Comparison of ENCODE assay signal across 8 mouse cellular contexts in the genomic region with DNA sequence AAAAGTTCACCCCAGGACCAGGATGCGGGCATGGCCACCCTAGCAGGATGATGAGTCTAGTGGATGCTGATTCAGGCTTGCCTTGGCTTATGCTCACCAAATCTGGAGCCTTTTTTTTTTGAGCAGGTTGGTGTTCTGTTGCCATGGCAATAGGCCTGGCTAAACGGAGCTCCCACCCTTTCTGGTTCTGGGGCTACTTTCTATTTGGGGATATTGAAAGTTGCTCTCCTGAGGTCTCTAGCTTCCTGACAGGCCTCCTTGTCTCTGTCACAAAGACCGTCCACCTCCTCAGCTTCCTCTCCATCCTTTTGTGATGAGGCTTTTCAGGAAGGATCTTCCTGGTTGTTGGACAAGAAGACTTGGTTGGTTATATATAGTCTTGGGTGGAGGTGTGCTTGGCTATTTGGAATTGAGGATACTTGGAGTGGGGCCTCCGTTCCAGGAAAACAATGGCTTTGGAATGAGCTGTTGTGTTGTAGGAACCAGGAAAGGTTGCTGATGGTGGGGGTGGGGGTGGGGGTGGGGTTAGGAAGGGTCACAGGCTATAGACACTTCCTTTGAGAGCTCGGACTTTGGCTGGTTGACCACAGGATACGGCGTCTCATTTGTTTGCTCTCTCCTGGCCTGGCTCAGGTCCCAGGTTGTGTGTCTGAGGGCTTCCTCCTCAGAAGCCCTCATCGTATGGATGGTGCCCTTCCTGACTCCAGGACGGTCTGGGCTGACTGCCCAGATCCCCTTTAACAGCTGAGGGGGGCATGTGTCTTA. TPM values are rescaled to one million over a fixed set of nuclear protein-coding genes. Genes with fewer than 3 reads are reported as not detected.
DNase-seq lines count a peak whose midpoint lies in the region; ATAC-seq and TF ChIP-seq lines count a peak whose summit lies in the region.

No protein-coding gene starts in this region.

- H3K9me3 ChIP-seq in heart, embryonic 11.5 days (replicated peaks; ENCODE audit: control insufficient read depth, low read length): no peaks in the 10 kb centered on the region
- no peaks in the 10 kb centered on the region for H3K9me3 ChIP-seq in kidney, embryonic 16.5 days (ENCODE audit: low read length)
- no peaks in the 10 kb centered on the region for H3K9me3 ChIP-seq in liver, embryonic 14.5 days (ENCODE audit: control insufficient read depth, low read length)

- 53% methylated on average over 9 of the region's 9 CpGs for WGBS in heart, embryonic 11.5 days (ENCODE audit: insufficient replicate concordance)
- WGBS in kidney, embryonic 16.5 days: 48% methylated on average over 9 of the region's 9 CpGs
- 44% methylated on average over 9 of the region's 9 CpGs for WGBS in liver, embryonic 14.5 days (ENCODE audit: insufficient replicate concordance)

- DNase-seq in 416B (ENCODE audit: low read depth) (peak; percentile 85), R1 (ENCODE audit: low read depth, low spot score) (peak; percentile 47)
- no peak for DNase-seq in liver, embryonic 14.5 days (ENCODE audit: low read depth in 3 of 3, low spot score in 3 of 3)
- DNase-seq in right cerebral cortex, postnatal 10 days (ENCODE audit: low spot score in 2 of 2): peak; percentile 52 to 64
- DNase-seq in spleen, postnatal 36 days (ENCODE audit: low spot score in 2 of 2): no peak
- no peak for DNase-seq in embryo, embryonic 11 days

- H3K27me3 ChIP-seq in heart, embryonic 11.5 days (ENCODE audit: control insufficient read depth, insufficient read depth, low read length): no peaks in the 10 kb centered on the region
- no peaks in the 10 kb centered on the region for H3K27me3 ChIP-seq in kidney, embryonic 16.5 days (ENCODE audit: insufficient read depth, low read length)
- H3K27me3 ChIP-seq in liver, embryonic 14.5 days (ENCODE audit: control insufficient read depth, insufficient read depth, low read length): no peaks in the 10 kb centered on the region

- H3K27ac ChIP-seq in heart, embryonic 11.5 days (ENCODE audit: low read depth, low read length): 0 out of 2 replicates have a peak overlapping the region, but pooled peaks have one; percentile 47
- peak overlapping the region; percentile 91 for H3K27ac ChIP-seq in kidney, embryonic 16.5 days (ENCODE audit: low read length)
- H3K27ac ChIP-seq in liver, embryonic 14.5 days: peak overlapping the region; percentile 87

- ATAC-seq in heart, embryonic 11.5 days (replicated peaks; ENCODE audit: insufficient number of reproducible peaks, low FRiP score, low TSS enrichment): no peak
- ATAC-seq in kidney, embryonic 16.5 days (ENCODE audit: low FRiP score, low TSS enrichment): peak; percentile 33; the same call in 1 of the 2 replicates
- ATAC-seq in liver, embryonic 14.5 days (ENCODE audit: insufficient read depth): no peak

- H3K36me3 ChIP-seq in heart, embryonic 11.5 days (ENCODE audit: control insufficient read depth, insufficient read depth, low read length): no peaks in the 10 kb centered on the region
- no peaks in the 10 kb centered on the region for H3K36me3 ChIP-seq in kidney, embryonic 16.5 days (ENCODE audit: insufficient read depth, low read length)
- no peaks in the 10 kb centered on the region for H3K36me3 ChIP-seq in liver, embryonic 14.5 days (replicated peaks; ENCODE audit: control insufficient read depth, insufficient read depth, low read depth)

- H3K4me1 ChIP-seq in heart, embryonic 11.5 days (ENCODE audit: control insufficient read depth, insufficient read depth, low read length): peaks cover 37% of the 10 kb centered on the region
- peaks cover 43% of the 10 kb centered on the region for H3K4me1 ChIP-seq in kidney, embryonic 16.5 days (ENCODE audit: insufficient read depth, low read length)
- H3K4me1 ChIP-seq in liver, embryonic 14.5 days (replicated peaks; ENCODE audit: control insufficient read depth in 2 of 2, insufficient read depth in 2 of 2, low read length in 1 of 2): peaks cover 37 to 46% of the 10 kb centered on the region in 2 experiments

- 0 out of 2 replicates have a peak overlapping the region, but pooled peaks have one; percentile 10 for H3K4me3 ChIP-seq in heart, embryonic 11.5 days (ENCODE audit: low read depth, low read length)
- H3K4me3 ChIP-seq in kidney, embryonic 16.5 days (ENCODE audit: low read length): peak overlapping the region; percentile 80
- H3K4me3 ChIP-seq in liver, embryonic 14.5 days (ENCODE audit: insufficient read depth in 1 of 2, low read depth in 2 of 2, low read length in 2 of 2): peak overlapping the region; percentile 76 to 91

- TF ChIP-seq EP300 in liver, embryonic 14.5 days (IDR thresholded peaks at IDR 0.05; ENCODE audit: low read depth): no peak

- TF ChIP-seq CTCF in liver, embryonic 14.5 days (IDR thresholded peaks at IDR 0.05; ENCODE audit: low read depth): no peak

- peak overlapping the region; percentile 96 for H3K9ac ChIP-seq in heart, embryonic 11.5 days (ENCODE audit: low read depth, low read length)
- peak overlapping the region; percentile 39; the same call in 1 of the 2 replicates for H3K9ac ChIP-seq in kidney, embryonic 16.5 days (replicated peaks; ENCODE audit: low read length)
- H3K9ac ChIP-seq in liver, embryonic 14.5 days (replicated peaks): peak overlapping the region; percentile 88

- H3K4me2 ChIP-seq in heart, embryonic 11.5 days: peak overlapping the region; percentile 96
- peak overlapping the region; percentile 74 for H3K4me2 ChIP-seq in kidney, embryonic 16.5 days (replicated peaks; ENCODE audit: low read depth, low read length)
- H3K4me2 ChIP-seq in liver, embryonic 14.5 days (ENCODE audit: low read depth): peak overlapping the region; percentile 99

RNA-seq across cellular contexts. Expression of gene Myo18a, which starts 1.8 kb away (rescaled TPM):
- polyA plus RNA-seq in heart, embryonic 11.5 days (2014; fragmentation: Nextera tagmentation; extraction: Ambion mirVana): 94.0 and 96.7 TPM in 2 replicates
- 32.4 and 38.1 TPM in 2 replicates for polyA plus RNA-seq in kidney, embryonic 16.5 days (2015; fragmentation: Nextera tagmentation; extraction: Ambion mirVana)
- polyA plus RNA-seq in liver, embryonic 14.5 days (2012; rRNA removed): 10.6 and 15.4 TPM in 2 replicates
- 13.5 and 14.3 TPM in 2 replicates for polyA plus RNA-seq in liver, embryonic 14.5 days (2014; fragmentation: Nextera tagmentation; extraction: Ambion mirVana)

RNA-seq across cellular contexts. Expression of gene Gm10277, which starts 22.7 kb away (rescaled TPM):
- polyA plus RNA-seq in heart, embryonic 11.5 days (2014; fragmentation: Nextera tagmentation; extraction: Ambion mirVana): 0.55 and 0.87 TPM in 2 replicates
- polyA plus RNA-seq in kidney, embryonic 16.5 days (2015; fragmentation: Nextera tagmentation; extraction: Ambion mirVana): 1.5 and 1.6 TPM in 2 replicates
- not detected in 2 replicates for polyA plus RNA-seq in liver, embryonic 14.5 days (2012; rRNA removed)
- polyA plus RNA-seq in liver, embryonic 14.5 days (2014; fragmentation: Nextera tagmentation; extraction: Ambion mirVana): 0.11 and 0.18 TPM in 2 replicates

RNA-seq across cellular contexts. Expression of gene Cryba1, which starts 39.8 kb away (rescaled TPM):
- polyA plus RNA-seq in heart, embryonic 11.5 days (2014; fragmentation: Nextera tagmentation; extraction: Ambion mirVana): not detected in 2 replicates
- not detected in 2 replicates for polyA plus RNA-seq in kidney, embryonic 16.5 days (2015; fragmentation: Nextera tagmentation; extraction: Ambion mirVana)
- polyA plus RNA-seq in liver, embryonic 14.5 days (2012; rRNA removed): not detected in 2 replicates
- polyA plus RNA-seq in liver, embryonic 14.5 days (2014; fragmentation: Nextera tagmentation; extraction: Ambion mirVana): not detected in 2 replicates

Comparison
In these comparisons a context has a peak if more than half of its experiments do, and no peak if none do; other contexts are left out.
1. DNase-seq: peak in 416B (single experiment), R1 (single experiment) and right cerebral cortex, postnatal 10 days (2 of 2); none in liver, embryonic 14.5 days (0 of 3), spleen, postnatal 36 days (0 of 2) and embryo, embryonic 11 days (single experiment).
2. H3K4me3 ChIP-seq: peak in every context shown above with its lines; median percentile 84 in liver, embryonic 14.5 days; 80 in kidney, embryonic 16.5 days; 10 in heart, embryonic 11.5 days.
3. H3K9ac ChIP-seq: peak in every context shown above with its lines; median percentile 96 in heart, embryonic 11.5 days; 88 in liver, embryonic 14.5 days; 39 in kidney, embryonic 16.5 days.
4. Peak in every context shown above with its lines, with median percentiles within 50 percentile points of each other: H3K27ac ChIP-seq and H3K4me2 ChIP-seq.